Mouse (Mus musculus): ENCODE data around the gene Ptprn. TPM values are rescaled to one million over a fixed set of nuclear protein-coding genes. Genes with fewer than 3 reads are reported as not detected.

The Ptprn gene
- polyA plus RNA-seq (2015; fragmentation: Illumina TruSeq; extraction: RNeasy Lipid Tissue Mini Kit (QIAGEN cat#74804); ENCODE audit: insufficient read depth, low replicate concordance): not detected

DNA sequence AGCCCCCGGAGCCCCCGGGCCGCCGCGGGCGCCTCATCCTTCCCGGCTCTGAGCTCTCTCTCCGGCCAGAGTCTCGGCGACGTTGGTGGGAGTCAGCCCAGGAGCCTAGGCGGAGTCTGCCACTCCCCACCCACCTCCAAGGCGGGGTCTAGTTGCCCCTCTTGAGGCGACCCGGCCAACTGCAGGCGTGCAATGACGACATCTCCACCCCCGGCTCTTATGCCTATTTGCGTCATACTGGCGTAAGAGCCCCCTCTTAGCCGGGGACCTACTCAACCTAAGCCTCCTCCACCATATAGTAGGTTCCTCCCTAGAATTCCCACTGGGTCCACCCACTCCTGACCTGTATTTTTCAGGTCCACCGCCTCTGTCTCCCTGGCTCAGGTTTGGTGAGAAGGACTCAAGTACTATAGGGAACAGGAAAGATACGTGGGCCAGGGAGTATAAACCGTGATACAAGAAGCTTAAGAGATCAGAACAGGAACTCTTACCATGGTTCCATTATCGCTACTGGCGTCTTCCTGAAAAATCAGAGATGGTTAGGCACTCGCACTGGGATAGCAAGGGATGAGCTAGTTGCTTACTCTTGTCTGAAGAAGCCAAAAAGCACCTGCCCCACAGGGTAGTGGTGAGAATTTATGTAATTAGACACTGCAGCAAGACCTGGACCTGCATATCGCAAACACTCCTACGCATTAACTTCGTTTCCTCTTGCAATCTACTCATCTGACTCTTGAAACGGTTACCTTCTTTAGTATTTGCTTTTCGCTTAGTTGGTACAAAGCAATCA lies at the start of gene Ptprn:
TSS of gene Ptprn (minus strand) at position 412 of the 790 bp plus-strand sequence.

DNA sequence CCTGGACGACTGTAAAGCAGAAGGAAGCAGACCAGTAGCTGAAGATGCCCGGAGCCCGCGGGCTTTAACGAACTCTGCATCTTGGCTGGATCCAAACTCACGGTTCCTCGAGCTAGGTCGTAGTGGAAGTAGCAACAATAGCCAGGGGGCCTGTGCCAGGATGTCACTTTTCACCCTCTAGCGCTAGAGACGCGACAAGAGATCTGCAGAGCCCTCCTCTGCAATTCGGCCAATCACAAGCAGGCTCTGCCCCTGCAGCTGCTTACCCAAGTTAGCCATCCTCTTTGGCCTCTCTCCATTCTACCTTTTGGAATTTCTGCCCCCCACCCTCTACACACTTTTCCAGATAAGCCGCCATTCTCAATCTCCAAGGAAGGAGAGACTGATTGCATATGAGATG lies 13.9 kb upstream of the Ptprn start, which contains the start of gene Resp18:
TSS of gene Resp18 (minus strand) at position 188 of the 400 bp plus-strand sequence.

DNA sequence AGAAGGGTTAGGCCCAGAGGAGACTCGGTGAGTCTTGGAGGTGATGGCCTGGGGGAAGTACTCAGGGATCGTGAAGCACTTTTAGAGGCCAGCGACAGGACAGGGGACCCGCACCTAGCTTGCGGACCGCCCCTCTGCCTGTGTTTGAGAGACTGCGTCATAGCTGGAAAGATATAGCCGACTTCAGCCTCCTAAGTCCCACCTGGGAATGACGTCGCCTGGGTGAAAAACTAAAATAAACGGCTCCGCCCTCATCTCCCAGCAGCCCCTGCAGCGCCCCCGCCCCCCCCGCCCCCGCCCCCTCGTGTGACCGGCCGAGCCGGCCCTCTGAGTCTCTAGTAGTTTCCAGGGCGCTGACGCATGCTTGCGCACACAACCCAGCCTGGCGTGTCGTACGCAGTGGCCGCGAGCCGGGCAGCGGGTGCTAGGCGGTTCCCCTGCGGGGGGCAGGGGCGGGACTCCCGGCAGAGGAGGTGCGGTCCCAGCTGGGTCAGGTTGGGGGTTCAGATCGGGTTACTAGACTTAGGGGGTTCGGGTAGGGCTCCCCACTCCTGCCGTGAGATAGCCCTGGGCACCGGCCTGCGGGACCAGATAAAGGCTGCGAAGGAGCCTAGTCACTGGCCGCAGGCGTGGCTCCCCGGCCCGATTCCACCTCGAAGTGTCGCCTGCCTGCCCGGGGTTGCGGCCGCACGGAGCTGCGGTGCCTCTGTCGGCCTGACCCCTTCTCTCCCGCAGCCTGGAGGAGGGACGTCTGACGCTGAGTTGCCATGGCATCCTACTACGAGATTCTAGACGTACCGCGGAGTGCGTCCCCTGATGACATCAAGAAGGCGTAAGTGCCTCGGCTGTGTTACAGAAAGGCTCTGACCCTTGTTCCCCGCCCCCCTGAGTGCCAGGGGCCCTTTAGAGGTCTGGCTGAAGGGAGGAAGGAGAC lies 27.9 kb downstream of the Ptprn start, which contains the start of gene Dnajb2:
TSS of gene Dnajb2 (plus strand) at position 290 of the 934 bp plus-strand sequence.

DNA sequence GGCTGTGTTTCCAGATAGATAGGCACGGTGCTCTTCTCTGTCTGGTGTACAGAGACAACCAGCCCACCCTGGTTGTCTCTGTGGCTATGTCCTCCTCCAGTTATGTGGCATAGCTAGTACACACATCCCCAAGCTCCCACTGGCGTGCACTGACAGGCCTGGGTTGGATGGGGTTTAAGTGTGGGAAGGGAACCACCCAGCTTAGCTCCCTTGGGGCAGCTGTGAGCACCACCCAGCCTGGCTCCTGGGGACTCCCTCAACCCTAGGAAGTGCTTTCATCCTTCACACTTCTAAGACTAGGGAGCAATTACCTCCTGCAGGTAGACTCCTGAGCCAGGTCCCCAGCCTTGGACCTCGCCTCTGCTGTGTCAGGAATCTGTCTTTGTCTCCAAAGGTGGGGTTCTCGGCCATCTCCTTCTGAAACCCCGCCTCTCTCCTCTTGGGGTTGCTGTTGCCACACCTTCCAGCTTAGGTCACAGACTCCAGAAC lies 32.6 kb downstream of the Ptprn start, which contains the start of gene A630095N17Rik:
TSS of gene A630095N17Rik (minus strand) at position 439 of the 489 bp plus-strand sequence.

DNA sequence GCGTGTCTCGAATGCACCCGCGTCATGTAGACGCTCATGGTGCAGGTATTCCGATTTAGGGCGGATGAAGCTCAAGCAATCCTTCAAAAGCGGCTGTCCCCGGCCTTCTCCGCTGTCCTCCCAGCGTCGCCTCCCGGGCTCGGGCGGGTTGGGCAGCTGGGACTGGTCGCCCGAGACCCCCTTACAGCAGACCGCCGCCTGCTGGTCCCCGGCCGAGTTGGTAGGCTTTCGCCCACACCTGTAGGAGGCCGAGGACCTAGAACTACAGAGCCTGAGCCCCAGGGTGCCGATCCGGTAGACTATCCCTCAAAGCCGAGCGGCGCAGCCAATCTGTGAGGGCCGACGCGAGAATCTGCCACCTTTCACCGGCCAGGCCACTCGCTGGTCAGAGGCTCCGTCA lies 44.8 kb downstream of the Ptprn start, which contains the start of gene Tuba4a:
TSS of gene Tuba4a (minus strand) at position 335 of the 400 bp plus-strand sequence.

DNA sequence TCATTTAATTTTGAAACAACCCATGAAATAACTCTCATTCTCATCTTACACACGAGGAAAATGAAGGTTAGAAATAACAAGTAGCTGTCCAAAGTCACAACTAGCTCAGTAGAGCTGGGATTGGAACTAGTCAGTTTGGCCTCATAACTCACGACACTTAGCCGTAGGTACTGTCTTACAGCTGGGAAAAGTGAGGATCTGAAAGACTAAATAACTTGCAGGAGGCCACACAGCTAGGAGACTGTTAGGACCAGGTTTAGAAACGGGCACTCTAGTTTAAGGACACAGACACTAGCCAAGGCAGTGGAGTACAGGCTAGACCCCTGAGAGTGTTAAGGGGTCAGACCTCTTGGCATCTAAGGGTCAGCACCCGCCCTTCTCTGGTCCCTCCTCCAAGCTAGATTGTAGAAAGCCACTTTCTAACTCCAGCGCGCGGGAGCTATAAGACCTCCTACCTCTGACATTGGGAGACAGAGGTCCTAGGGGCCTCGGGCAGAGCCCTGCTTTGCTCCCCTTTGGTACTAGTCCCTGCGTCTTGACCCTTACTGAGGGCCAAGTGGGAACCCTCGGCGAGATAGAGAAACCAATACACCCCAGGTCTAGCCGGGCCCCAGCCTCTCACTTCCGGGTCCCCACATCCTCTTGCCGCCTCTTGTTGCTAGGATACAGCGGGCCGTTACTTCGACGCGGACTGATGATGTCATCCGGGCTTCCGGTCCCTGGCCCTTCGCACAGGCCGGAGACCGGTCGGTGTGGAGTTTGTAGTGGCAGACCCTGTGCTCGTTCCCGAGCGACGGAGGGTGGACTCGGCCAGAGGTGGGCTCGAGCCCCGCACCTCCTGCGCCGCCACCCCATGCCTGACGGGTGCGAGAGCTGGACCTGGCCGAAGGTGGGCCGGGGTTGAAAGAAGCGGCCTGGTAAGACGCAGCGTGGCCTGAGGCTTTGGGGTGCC lies 53.9 kb downstream of the Ptprn start, which contains the start of the genes Glb1l and Stk16:
TSS of gene Glb1l (minus strand) at position 678 of the 952 bp plus-strand sequence.
TSS of gene Stk16 (plus strand) at position 703 of the 952 bp plus-strand sequence.

Other genes starting within 250 kb of the Ptprn start
- 5.4 TPM for gene Nhej1, start 139.3 kb downstream of the Ptprn start, polyA plus RNA-seq (2015; fragmentation: Illumina TruSeq; extraction: RNeasy Lipid Tissue Mini Kit (QIAGEN cat#74804); ENCODE audit: insufficient read depth, low replicate concordance)
- 0.33 TPM for gene Slc23a3, start 130.6 kb downstream of the Ptprn start, polyA plus RNA-seq (2015; fragmentation: Illumina TruSeq; extraction: RNeasy Lipid Tissue Mini Kit (QIAGEN cat#74804); ENCODE audit: insufficient read depth, low replicate concordance)
- gene Cnppd1, start 121.8 kb downstream of the Ptprn start, polyA plus RNA-seq (2015; fragmentation: Illumina TruSeq; extraction: RNeasy Lipid Tissue Mini Kit (QIAGEN cat#74804); ENCODE audit: insufficient read depth, low replicate concordance): 63.6 TPM
- 43.0 TPM for gene Retreg2, start 121.7 kb downstream of the Ptprn start, polyA plus RNA-seq (2015; fragmentation: Illumina TruSeq; extraction: RNeasy Lipid Tissue Mini Kit (QIAGEN cat#74804); ENCODE audit: insufficient read depth, low replicate concordance)
- gene Zfand2b, start 95.9 kb downstream of the Ptprn start, polyA plus RNA-seq (2015; fragmentation: Illumina TruSeq; extraction: RNeasy Lipid Tissue Mini Kit (QIAGEN cat#74804); ENCODE audit: insufficient read depth, low replicate concordance): 16.0 TPM
- gene Abcb6, start 84.1 kb downstream of the Ptprn start, polyA plus RNA-seq (2015; fragmentation: Illumina TruSeq; extraction: RNeasy Lipid Tissue Mini Kit (QIAGEN cat#74804); ENCODE audit: insufficient read depth, low replicate concordance): 7.9 TPM
- 38.1 TPM for gene Ankzf1, start 72.4 kb downstream of the Ptprn start, polyA plus RNA-seq (2015; fragmentation: Illumina TruSeq; extraction: RNeasy Lipid Tissue Mini Kit (QIAGEN cat#74804); ENCODE audit: insufficient read depth, low replicate concordance)
- gene Atg9a, start 72.3 kb downstream of the Ptprn start, polyA plus RNA-seq (2015; fragmentation: Illumina TruSeq; extraction: RNeasy Lipid Tissue Mini Kit (QIAGEN cat#74804); ENCODE audit: insufficient read depth, low replicate concordance): 12.6 TPM
- 25.5 TPM for gene Glb1l, start 53.7 kb downstream of the Ptprn start, polyA plus RNA-seq (2015; fragmentation: Illumina TruSeq; extraction: RNeasy Lipid Tissue Mini Kit (QIAGEN cat#74804); ENCODE audit: insufficient read depth, low replicate concordance)
- 82.7 TPM for gene Stk16, start 53.7 kb downstream of the Ptprn start, polyA plus RNA-seq (2015; fragmentation: Illumina TruSeq; extraction: RNeasy Lipid Tissue Mini Kit (QIAGEN cat#74804); ENCODE audit: insufficient read depth, low replicate concordance)
- gene Tuba4a, start 44.6 kb downstream of the Ptprn start, polyA plus RNA-seq (2015; fragmentation: Illumina TruSeq; extraction: RNeasy Lipid Tissue Mini Kit (QIAGEN cat#74804); ENCODE audit: insufficient read depth, low replicate concordance): 76.6 TPM
- not detected for gene A630095N17Rik, start 32.4 kb downstream of the Ptprn start, polyA plus RNA-seq (2015; fragmentation: Illumina TruSeq; extraction: RNeasy Lipid Tissue Mini Kit (QIAGEN cat#74804); ENCODE audit: insufficient read depth, low replicate concordance)
- gene Dnajb2, start 28.1 kb downstream of the Ptprn start, polyA plus RNA-seq (2015; fragmentation: Illumina TruSeq; extraction: RNeasy Lipid Tissue Mini Kit (QIAGEN cat#74804); ENCODE audit: insufficient read depth, low replicate concordance): 31.4 TPM
- not detected for gene Resp18, start 13.9 kb upstream of the Ptprn start, polyA plus RNA-seq (2015; fragmentation: Illumina TruSeq; extraction: RNeasy Lipid Tissue Mini Kit (QIAGEN cat#74804); ENCODE audit: insufficient read depth, low replicate concordance)
- gene Dnpep, start 53.5 kb upstream of the Ptprn start, polyA plus RNA-seq (2015; fragmentation: Illumina TruSeq; extraction: RNeasy Lipid Tissue Mini Kit (QIAGEN cat#74804); ENCODE audit: insufficient read depth, low replicate concordance): 14.7 TPM
- gene Des, start 95.8 kb upstream of the Ptprn start, polyA plus RNA-seq (2015; fragmentation: Illumina TruSeq; extraction: RNeasy Lipid Tissue Mini Kit (QIAGEN cat#74804); ENCODE audit: insufficient read depth, low replicate concordance): 23.7 TPM
- gene Speg, start 110.8 kb upstream of the Ptprn start, polyA plus RNA-seq (2015; fragmentation: Illumina TruSeq; extraction: RNeasy Lipid Tissue Mini Kit (QIAGEN cat#74804); ENCODE audit: insufficient read depth, low replicate concordance): 4.5 TPM
- 50.7 TPM for gene Gmppa, start 171.4 kb upstream of the Ptprn start, polyA plus RNA-seq (2015; fragmentation: Illumina TruSeq; extraction: RNeasy Lipid Tissue Mini Kit (QIAGEN cat#74804); ENCODE audit: insufficient read depth, low replicate concordance)
- not detected for gene Asic4, start 185.9 kb upstream of the Ptprn start, polyA plus RNA-seq (2015; fragmentation: Illumina TruSeq; extraction: RNeasy Lipid Tissue Mini Kit (QIAGEN cat#74804); ENCODE audit: insufficient read depth, low replicate concordance)
- 1.1 TPM for gene Chpf, start 214.8 kb upstream of the Ptprn start, polyA plus RNA-seq (2015; fragmentation: Illumina TruSeq; extraction: RNeasy Lipid Tissue Mini Kit (QIAGEN cat#74804); ENCODE audit: insufficient read depth, low replicate concordance)
- gene Tmem198, start 215.0 kb upstream of the Ptprn start, polyA plus RNA-seq (2015; fragmentation: Illumina TruSeq; extraction: RNeasy Lipid Tissue Mini Kit (QIAGEN cat#74804); ENCODE audit: insufficient read depth, low replicate concordance): 0.21 TPM
- 1.4 TPM for gene Obsl1, start 241.9 kb upstream of the Ptprn start, polyA plus RNA-seq (2015; fragmentation: Illumina TruSeq; extraction: RNeasy Lipid Tissue Mini Kit (QIAGEN cat#74804); ENCODE audit: insufficient read depth, low replicate concordance)
- gene Inha, start 242.6 kb upstream of the Ptprn start, polyA plus RNA-seq (2015; fragmentation: Illumina TruSeq; extraction: RNeasy Lipid Tissue Mini Kit (QIAGEN cat#74804); ENCODE audit: insufficient read depth, low replicate concordance): 0.32 TPM

Data from spleen, adult 10 weeks (tissue).